Mouse (Mus musculus) E14TG2a.4 (cell line): ENCODE measurements at regions not wholly inside any gene's neighbourhood (a gene's known extent, or its start where the extent isn't known, plus 50 kb on each side); places are given as distances from the start of the nearest gene placed in this dataset.

Experiments used
- CTCF ChIP-seq: conservative IDR thresholded peaks from 2 replicates; pipeline ENCODE4 v1.5.1; 2014; ENCODE audit warnings: low read length
- NANOG ChIP-seq: IDR thresholded peaks from 2 replicates; pipeline ENCODE4 v1.6.1; 2014; ENCODE audit warnings: borderline replicate concordance, low read length, mixed read lengths
- POU5F1 ChIP-seq: IDR thresholded peaks from 2 replicates; pipeline ENCODE4 v1.6.1; 2014; ENCODE audit warnings: low read length, borderline replicate concordance

DNA sequence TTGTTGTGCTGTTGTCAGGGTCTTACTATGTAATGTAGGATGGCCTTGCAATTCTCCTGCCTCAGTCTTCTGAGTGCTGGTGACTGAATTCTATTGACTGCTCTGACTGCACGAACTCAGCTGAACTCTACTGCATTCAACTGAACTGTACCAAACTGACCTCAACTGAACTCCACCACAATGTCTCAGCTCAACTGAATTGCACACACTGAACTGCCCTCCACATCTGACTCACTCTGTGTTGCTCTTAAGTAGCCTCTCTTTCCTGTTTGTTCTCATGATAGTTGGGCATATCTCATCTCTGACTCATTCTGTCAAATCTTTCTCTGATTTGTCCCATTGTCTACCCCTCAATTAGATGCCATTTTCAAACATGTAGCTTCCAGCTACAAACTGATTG lies 306.1 kb downstream of the Hace1 start:
- no peak for TF ChIP-seq CTCF
- TF ChIP-seq NANOG = no peak
- no peak for TF ChIP-seq POU5F1
